Comparison of ENCODE assay signal across 11 mouse cellular contexts in the genomic region with DNA sequence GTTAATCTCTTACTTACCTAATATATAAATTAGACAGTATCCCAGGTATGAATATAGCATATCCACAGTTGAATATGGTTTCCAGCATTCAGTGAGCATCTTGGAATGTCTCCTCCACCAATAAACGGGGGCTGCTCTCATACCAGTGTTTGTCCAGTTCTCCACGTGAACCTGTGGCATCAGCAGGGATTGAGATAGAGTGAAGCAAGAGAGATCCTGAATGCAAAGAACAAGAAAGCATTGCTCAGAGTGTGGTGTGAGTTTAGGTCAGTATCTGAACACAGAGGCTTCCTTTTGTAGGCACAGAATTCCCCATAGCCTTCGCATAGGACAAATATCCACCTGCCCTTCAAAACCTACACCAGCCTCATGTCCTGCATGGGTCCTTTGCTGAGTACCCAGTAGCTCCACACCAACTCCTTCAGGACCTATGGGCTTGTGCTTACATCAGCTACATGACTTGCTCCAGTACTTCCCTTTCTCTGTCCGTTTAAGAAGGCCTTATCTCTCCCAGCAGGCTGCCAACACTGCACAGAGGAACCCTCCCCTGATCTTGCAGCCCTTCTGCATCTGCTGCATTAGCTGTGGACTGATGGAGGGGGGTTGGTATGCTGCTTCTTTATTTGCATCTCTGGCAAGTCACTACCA. TPM values are rescaled to one million over a fixed set of nuclear protein-coding genes. Genes with fewer than 3 reads are reported as not detected.
A peak's percentile ranks its signal among the peaks of the same experiment; 100 is the strongest.
DNase-seq lines count a peak whose midpoint lies in the region; ATAC-seq and TF ChIP-seq lines count a peak whose summit lies in the region.
"Had no signal": no experiment of that assay in that cellular context is flagged by ENCODE, and none has a peak within 500 bp of the region (broad histone marks: within the 10 kb centered on the region; RNA-seq: fewer than 3 reads in every experiment).

No protein-coding gene starts in this region.

- H3K27ac ChIP-seq in liver, embryonic 15.5 days (replicated peaks) = peak overlapping the region; percentile 94
- H3K27ac ChIP-seq in thymus, adult 2 months (ENCODE audit: control insufficient read depth, insufficient read depth, low read length) = no peak overlapping the region

- WGBS in liver, embryonic 15.5 days (ENCODE audit: insufficient replicate concordance) = 17% methylated on average over 4 of the region's 4 CpGs
- WGBS in thymus, adult 2 months = 53% methylated on average over 4 of the region's 4 CpGs

- peak overlapping the region; percentile 58 for H3K4me2 ChIP-seq in liver, embryonic 15.5 days

- TF ChIP-seq POLR2A in thymus, adult 2 months (IDR thresholded peaks at IDR 0.05; ENCODE audit: control insufficient read depth, extremely low read depth, insufficient read depth, low read length, poor library complexity) = no peak

- no peak for TF ChIP-seq CTCF in thymus, adult 2 months (IDR thresholded peaks at IDR 0.05; ENCODE audit: borderline replicate concordance, control insufficient read depth, extremely low read depth, insufficient read depth, low read length, poor library complexity)

- H3K9me3 ChIP-seq in liver, embryonic 15.5 days (replicated peaks) = no peaks in the 10 kb centered on the region

- H3K9ac ChIP-seq in liver, embryonic 15.5 days = peak overlapping the region; percentile 38

- no peaks in the 10 kb centered on the region for H3K36me3 ChIP-seq in liver, embryonic 15.5 days (replicated peaks)
- H3K36me3 ChIP-seq in thymus, adult 2 months (ENCODE audit: control insufficient read depth, insufficient read depth, low read length) = no peaks in the 10 kb centered on the region

- peaks cover 65% of the 10 kb centered on the region for H3K4me1 ChIP-seq in liver, embryonic 15.5 days (replicated peaks)
- H3K4me1 ChIP-seq in thymus, adult 2 months (replicated peaks; ENCODE audit: control insufficient read depth, insufficient read depth, low read length) = no peaks in the 10 kb centered on the region

- ATAC-seq in liver, embryonic 15.5 days (ENCODE audit: insufficient read depth) = peak; percentile 99
- ATAC-seq: activated CD4-positive, CD25-positive, alpha-beta regulatory T cell, adult 4 months had no signal

- H3K27me3 ChIP-seq in liver, embryonic 15.5 days = no peaks in the 10 kb centered on the region
- no peaks in the 10 kb centered on the region for H3K27me3 ChIP-seq in thymus, adult 2 months (ENCODE audit: control insufficient read depth, insufficient read depth, low read length)

- DNase-seq in spleen, adult 12 weeks (ENCODE audit: low spot score) = peak; percentile 56
- no peak for DNase-seq in spleen, adult 18-20 months
- DNase-seq in c-Kit-positive CD71-positive TER-119-positive erythroid progenitor cells, embryonic 14.5 days (ENCODE audit: low spot score) = peak; percentile 75
- DNase-seq in yolk sac, embryonic 10.5 days (ENCODE audit: low spot score) = peak; percentile 17
- DNase-seq in kidney, adult 18-20 months = no peak
- no peak for DNase-seq in thymus, adult 2 months
- DNase-seq: kidney, adult 11 months; lung, postnatal 14 days; right cerebral cortex, postnatal 14 days had no signal

- 0 out of 2 replicates have a peak overlapping the region, but pooled peaks have one; percentile 15 for H3K4me3 ChIP-seq in liver, embryonic 15.5 days (replicated peaks)
- no peak overlapping the region for H3K4me3 ChIP-seq in thymus, adult 2 months (ENCODE audit: control insufficient read depth, insufficient read depth, low read length)

RNA-seq across cellular contexts. Expression of a gene that starts 44.7 kb away (rescaled TPM):
- 9.5 and 10.3 TPM in 2 replicates for polyA plus RNA-seq in liver, embryonic 15.5 days (2015; fragmentation: Nextera tagmentation; extraction: Ambion mirVana)
- polyA plus RNA-seq in thymus, adult 2 months (2012; rRNA removed) = 6.1 and 7.8 TPM in 2 replicates

Comparison
In these comparisons a context has a peak if more than half of its experiments do, and no peak if none do; other contexts are left out.
1. DNase-seq: peak in spleen, adult 12 weeks (single experiment), c-Kit-positive CD71-positive TER-119-positive erythroid progenitor cells, embryonic 14.5 days (single experiment) and yolk sac, embryonic 10.5 days (single experiment); none in spleen, adult 18-20 months (0 of 2), kidney, adult 18-20 months (single experiment) and thymus, adult 2 months (single experiment).